Mouse (Mus musculus) testis, adult 2 months (tissue): ENCODE data around the gene Tmem135.

Source experiments
- CTCF ChIP-seq: fragments of 200-500 bp; IDR thresholded peaks from 2 replicates; pipeline ENCODE4 v1.5.1; 2012; ENCODE audit warnings: low read depth, mild to moderate bottlenecking, inconsistent platforms, low read length, moderate library complexity; ENCODE audit not compliant: control insufficient read depth, insufficient read depth, insufficient replicate concordance
- POLR2A ChIP-seq: fragments of 200-500 bp; IDR thresholded peaks from 2 replicates; pipeline ENCODE4 v1.6.1; 2012; ENCODE audit warnings: low read depth, mild to moderate bottlenecking, inconsistent platforms, low read length, moderate library complexity; ENCODE audit not compliant: control insufficient read depth

DNA sequence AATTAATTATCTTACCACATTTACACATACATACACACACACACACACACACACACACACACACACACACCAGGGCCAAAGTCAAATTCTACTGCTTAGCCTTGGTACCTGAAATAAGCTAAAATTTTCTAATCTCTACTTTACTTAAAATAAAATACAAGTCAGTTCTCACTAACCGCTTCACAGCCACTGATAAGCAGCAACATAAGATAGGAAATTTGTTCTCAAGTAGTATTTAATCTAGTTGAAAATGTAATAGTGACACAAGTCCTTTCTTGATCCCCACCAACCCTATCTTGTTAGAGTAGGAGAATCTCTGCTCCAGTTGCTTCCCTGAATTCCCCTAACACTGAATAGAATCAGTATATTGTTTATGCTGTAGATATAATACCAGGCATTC, 67.6 kb downstream of the Tmem135 start:
- TF ChIP-seq CTCF: no peak
- no peak for TF ChIP-seq POLR2A
